Mouse (Mus musculus): ENCODE data around the gene Gm4763.
"Not testable (repeated sequence)": the region's sequence is repeated elsewhere in the genome, so short reads cannot be mapped to it uniquely, and the experiment has no call there.

The Gm4763 gene

GRCm38 (mm10) chr7:24726808-24727207 lies at the start of gene Gm4763:
Gene Gm4763 (minus strand): TSS chr7:24726908.
- not testable (repeated sequence) for DNase-seq

- no peak for DNase-seq
Measured at GRCm38 (mm10) chr7:24776145-24776544, 49.4 kb upstream of the Gm4763 start.

GRCm38 (mm10) chr7:24773942-24774535 lies 47.3 kb upstream of the Gm4763 start:
- no peak for DNase-seq

DNA sequence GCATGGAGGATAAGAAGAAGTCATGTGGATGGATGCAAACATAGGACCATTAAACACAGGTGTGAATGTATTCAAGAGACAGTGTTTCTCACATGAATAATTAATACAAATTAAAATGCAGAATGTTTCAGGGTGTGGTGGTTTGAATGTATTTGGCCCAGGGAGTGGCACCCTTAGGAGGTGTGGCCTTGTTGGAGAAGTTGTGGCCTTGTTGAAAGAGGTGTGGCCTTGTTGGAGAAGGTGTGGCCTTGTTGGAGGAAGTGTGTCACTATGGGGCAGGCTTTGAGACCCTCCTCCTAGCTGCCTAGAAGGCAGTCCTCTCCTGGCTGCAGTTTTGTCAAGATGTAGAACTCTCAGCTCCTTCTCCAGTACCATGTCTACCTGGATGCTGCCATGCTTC lies 44.7 kb upstream of the Gm4763 start:
- no peak for DNase-seq

GRCm38 (mm10) chr7:24762574-24762973 lies 35.9 kb upstream of the Gm4763 start:
- DNase-seq, result no peak

GRCm38 (mm10) chr7:24761161-24761560 lies 34.5 kb upstream of the Gm4763 start:
- no peak for DNase-seq

DNA sequence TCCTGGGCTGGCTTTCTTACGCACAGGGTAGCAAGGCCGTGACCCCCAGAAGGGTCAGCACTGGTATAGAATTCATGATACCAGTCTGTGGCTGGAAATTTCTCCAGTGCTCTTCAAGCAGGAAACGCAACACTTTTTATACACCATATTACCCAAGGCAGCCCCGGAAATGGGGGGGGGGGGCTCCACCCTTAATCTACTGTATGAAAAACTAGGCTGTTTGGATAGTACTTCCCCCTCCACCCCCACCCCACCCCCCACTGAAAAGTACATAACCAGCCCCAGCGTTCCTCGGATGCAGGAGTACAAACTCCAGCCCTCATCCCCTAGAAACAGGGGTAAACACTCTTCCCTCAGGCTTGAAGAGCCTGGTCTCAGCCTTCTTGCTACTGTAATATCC lies 33.5 kb upstream of the Gm4763 start, which contains the start of gene Cd177:
Cd177 (minus strand) TSS at position 101 of the 400 bp plus-strand sequence.
- no peak for DNase-seq

DNA sequence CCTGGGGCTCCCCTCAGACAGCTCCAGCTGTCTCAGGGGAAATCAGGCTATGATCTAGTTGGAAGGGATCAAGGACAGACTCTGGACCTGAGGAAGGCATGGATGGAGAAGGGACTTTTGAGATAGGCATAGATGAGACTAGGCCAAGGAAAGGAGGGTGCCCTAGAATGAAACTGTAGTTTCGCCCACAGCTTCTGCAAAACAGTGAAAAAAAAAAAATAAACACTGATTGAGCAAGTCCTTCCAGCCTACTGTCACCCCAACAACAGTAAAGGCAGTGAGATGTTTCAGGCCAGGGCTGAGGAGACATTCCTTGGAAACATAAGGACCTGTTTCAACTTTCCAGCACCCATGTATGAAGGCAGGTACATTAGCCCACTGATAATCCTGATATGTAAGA lies 31.8 kb upstream of the Gm4763 start:
- no peak for DNase-seq

DNA sequence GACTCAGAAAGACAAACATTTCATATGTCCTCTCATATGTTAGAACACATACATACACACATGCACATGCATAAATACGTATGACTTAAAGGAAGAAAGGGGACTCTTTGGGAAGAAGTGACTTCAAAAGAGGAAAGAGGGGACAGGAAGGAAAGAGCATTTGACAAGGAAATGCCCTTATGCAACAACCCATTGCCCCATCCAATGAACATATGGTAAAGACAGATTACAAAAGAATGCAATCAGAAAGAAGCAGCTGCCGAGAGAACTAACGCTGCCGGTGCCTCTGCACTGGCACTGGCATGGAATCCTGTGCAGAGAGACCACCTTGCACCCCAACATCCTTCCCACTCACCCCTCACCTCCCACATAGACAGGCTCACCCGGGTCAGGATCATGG lies 26.8 kb upstream of the Gm4763 start:
- DNase-seq, result no peak

GRCm38 (mm10) chr7:24751610-24752009 lies 24.9 kb upstream of the Gm4763 start:
- DNase-seq, result no peak

DNA sequence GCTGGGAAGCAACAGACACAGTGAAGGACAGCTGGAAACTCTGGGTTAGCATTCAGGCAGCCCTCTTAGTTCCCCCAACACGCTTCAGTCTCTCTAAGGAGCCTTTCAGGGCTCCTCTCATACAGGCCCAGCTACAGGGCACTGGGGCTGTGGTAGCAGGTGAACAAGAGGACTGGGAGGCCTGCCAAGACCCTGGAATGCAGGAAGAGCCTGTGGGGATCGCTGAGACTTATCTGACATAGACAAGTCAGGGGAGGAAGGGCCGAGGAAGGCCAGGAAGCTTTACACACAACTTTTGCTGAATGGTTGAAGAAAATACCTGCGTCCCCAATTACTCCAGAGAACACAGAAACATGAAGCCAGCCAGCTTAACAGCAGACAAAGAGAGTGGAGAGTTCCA lies 24.0 kb upstream of the Gm4763 start:
- no peak for DNase-seq

- no peak for DNase-seq
Measured at GRCm38 (mm10) chr7:24735970-24736670, 9.4 kb upstream of the Gm4763 start.

GRCm38 (mm10) chr7:24715039-24715438 lies 11.7 kb downstream of the Gm4763 start:
- DNase-seq, result no peak

- no peak for DNase-seq
Measured at GRCm38 (mm10) chr7:24708832-24709292, 17.8 kb downstream of the Gm4763 start, which contains the start of gene BC049730. Gene BC049730 (plus strand): TSS chr7:24709242.

GRCm38 (mm10) chr7:24702841-24703240 lies 23.9 kb downstream of the Gm4763 start:
- not testable (repeated sequence) for DNase-seq

DNA sequence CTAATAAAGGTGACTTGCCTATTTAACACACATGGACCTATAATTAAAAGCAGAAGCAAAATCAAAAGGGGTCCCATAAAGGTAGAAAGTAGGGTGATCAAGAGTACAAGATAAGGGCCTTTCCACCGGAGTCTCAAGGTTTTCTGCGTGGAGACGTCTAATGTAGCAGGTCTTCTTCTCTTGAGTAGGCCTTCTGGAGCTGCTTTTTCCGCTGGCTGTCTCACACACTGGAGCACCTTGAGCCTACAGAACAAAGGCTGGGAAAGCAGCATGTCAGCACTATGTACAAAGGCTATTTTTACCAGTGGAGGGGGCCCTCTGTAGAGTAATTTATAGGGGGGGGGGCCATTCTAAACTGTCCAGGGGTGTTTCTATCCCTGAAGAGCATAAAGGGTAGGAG lies 28.8 kb downstream of the Gm4763 start:
- not testable (repeated sequence) for DNase-seq

GRCm38 (mm10) chr7:24692693-24693092 lies 34.0 kb downstream of the Gm4763 start:
- DNase-seq, result not testable (repeated sequence)

DNA sequence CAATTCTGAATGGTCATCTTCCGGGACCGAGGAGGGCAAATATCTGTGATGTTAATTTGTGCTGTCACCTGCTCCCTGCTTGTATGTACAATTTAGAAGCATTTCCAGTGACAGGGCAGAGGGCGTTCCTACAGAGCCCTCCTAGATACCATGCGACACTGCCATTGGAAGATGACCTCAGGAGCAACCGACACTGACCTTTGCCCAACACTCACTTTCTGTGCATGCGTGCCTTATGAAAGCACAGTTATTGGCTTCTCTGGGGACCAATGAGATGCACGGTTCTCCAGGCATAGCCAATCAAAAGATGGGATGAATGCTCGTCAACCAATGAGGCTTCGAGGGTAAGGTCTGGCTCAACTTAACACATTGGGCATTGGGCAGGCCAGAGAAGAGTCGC lies 39.2 kb downstream of the Gm4763 start:
- not testable (repeated sequence) for DNase-seq

- not testable (repeated sequence) for DNase-seq
Measured at GRCm38 (mm10) chr7:24684121-24684520, 42.6 kb downstream of the Gm4763 start.

- no peak for DNase-seq
Measured at GRCm38 (mm10) chr7:24676575-24676974, 50.1 kb downstream of the Gm4763 start, which contains the start of gene Tex101. Gene Tex101 (minus strand): TSS chr7:24676675.

GRCm38 (mm10) chr7:24671944-24672439 lies 54.7 kb downstream of the Gm4763 start:
- DNase-seq, result no peak
